8 mouse cellular contexts compared by ENCODE assay signal in the genomic region with DNA sequence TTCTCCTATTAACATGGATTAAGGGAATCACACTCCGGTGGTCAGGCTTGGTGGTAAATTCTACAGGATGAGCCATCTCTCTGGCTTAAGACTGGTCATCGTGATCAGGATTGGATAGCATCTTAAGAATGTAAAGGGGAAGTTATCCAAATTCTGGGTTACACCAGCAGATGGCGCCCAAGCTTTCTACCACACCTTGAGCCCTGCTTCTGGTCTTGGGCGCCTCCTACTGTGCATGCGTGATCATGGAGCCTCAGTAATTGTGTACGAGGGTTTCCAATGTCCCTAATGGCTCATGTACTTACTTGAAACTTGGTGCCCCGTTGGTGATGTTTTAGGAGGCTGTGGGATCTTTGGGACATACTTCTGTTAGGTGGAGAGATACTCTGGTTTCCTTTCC. TPM values are rescaled to one million over a fixed set of nuclear protein-coding genes. Genes with fewer than 3 reads are reported as not detected.
DNase-seq lines count a peak whose midpoint lies in the region; ATAC-seq and TF ChIP-seq lines count a peak whose summit lies in the region.

No protein-coding gene starts in this region.

- H3K27me3 ChIP-seq in E14TG2a.4 (ENCODE audit: insufficient read depth, low read length): peaks cover 9% of the 10 kb centered on the region; the same call in 1 of the 2 replicates
- H3K27me3 ChIP-seq in forebrain, embryonic 11.5 days (ENCODE audit: control insufficient read depth, insufficient read depth, low read length): no peaks in the 10 kb centered on the region

- no peak overlapping the region for H3K9ac ChIP-seq in forebrain, embryonic 11.5 days (ENCODE audit: low read length)

- H3K4me1 ChIP-seq in E14TG2a.4 (replicated peaks; ENCODE audit: low read depth, low read length): peaks cover 21% of the 10 kb centered on the region
- peaks cover 6% of the 10 kb centered on the region; the same call in 1 of the 2 replicates for H3K4me1 ChIP-seq in forebrain, embryonic 11.5 days (replicated peaks; ENCODE audit: control insufficient read depth, insufficient read depth, low read length)

- intact Hi-C loops in heart, postnatal 25 days (cut with DNase I): loop anchor here (1.0 kb wide), 1 partner anchor 24 kb away; no protein-coding TSS in a partner anchor

- H3K4me2 ChIP-seq in forebrain, embryonic 11.5 days (ENCODE audit: low read depth, low read length, severe bottlenecking): no peak overlapping the region

- peak; percentile 85 for TF ChIP-seq CTCF in E14TG2a.4 (conservative IDR thresholded peaks at IDR 0.05; ENCODE audit: low read length)

- peak; percentile 94 for DNase-seq in c-Kit-negative CD71-positive TER-119-positive erythroid progenitor cells, embryonic 14.5 days (ENCODE audit: low read depth, low spot score)
- DNase-seq in forebrain, embryonic 11.5 days (ENCODE audit: low spot score): peak; percentile 90
- peak; percentile 50 for DNase-seq in heart, postnatal 25 days (ENCODE audit: low spot score)
- DNase-seq in layer of hippocampus, adult 11-12 months (ENCODE audit: low spot score): peak; percentile 94
- DNase-seq in lung, adult 18-20 months: peak; percentile 84 to 90
- DNase-seq in ovary, postnatal 36 days (ENCODE audit: low spot score): peak; percentile 81
- DNase-seq in thymus, postnatal 10 days (ENCODE audit: low spot score in 2 of 2): peak; percentile 70 to 88

- H3K36me3 ChIP-seq in E14TG2a.4 (ENCODE audit: insufficient read depth, low read length): peaks cover 40% of the 10 kb centered on the region
- no peaks in the 10 kb centered on the region for H3K36me3 ChIP-seq in forebrain, embryonic 11.5 days (ENCODE audit: control insufficient read depth, insufficient read depth, low read length)

- no peak overlapping the region for H3K4me3 ChIP-seq in E14TG2a.4 (replicated peaks; ENCODE audit: low read length)
- no peak overlapping the region for H3K4me3 ChIP-seq in forebrain, embryonic 11.5 days (ENCODE audit: low read depth, low read length)

- H3K9me3 ChIP-seq in E14TG2a.4 (ENCODE audit: low read length): no peaks in the 10 kb centered on the region
- H3K9me3 ChIP-seq in forebrain, embryonic 11.5 days (ENCODE audit: control insufficient read depth, low read length): no peaks in the 10 kb centered on the region

- WGBS in forebrain, embryonic 11.5 days: 11% methylated on average over 7 of the region's 7 CpGs

- no peak overlapping the region for H3K27ac ChIP-seq in forebrain, embryonic 11.5 days (ENCODE audit: low read depth, low read length)

- ATAC-seq in forebrain, embryonic 11.5 days (replicated peaks; ENCODE audit: low FRiP score): peak; percentile 70

RNA-seq across cellular contexts. Expression of a gene that starts 20.1 kb away (rescaled TPM):
- 38.3 and 41.4 TPM in 2 replicates for polyA plus RNA-seq in forebrain, embryonic 11.5 days (2014; fragmentation: Nextera tagmentation; extraction: Ambion mirVana)
- 10 to 100 TPM; 21.4 to 23.6 TPM for total RNA-seq in heart, postnatal 25 days (2021)

RNA-seq across cellular contexts. Expression of a gene that starts 23.7 kb away (rescaled TPM):
- polyA plus RNA-seq in forebrain, embryonic 11.5 days (2014; fragmentation: Nextera tagmentation; extraction: Ambion mirVana): 51.8 and 54.0 TPM in 2 replicates
- 100 to 1,000 TPM; 284 to 285 TPM for total RNA-seq in heart, postnatal 25 days (2021)
